Mouse (Mus musculus) fat pad, adult 2 months (tissue): ENCODE measurements around the gene Smurf2.

Experiments used
- DNase-seq: peaks from one replicate; pipeline ENCODE4 v3.0.0-alpha.2; 2011; ENCODE audit warnings: low read depth, low spot score; ENCODE audit errors: extremely low read depth

Gene Smurf2

DNA sequence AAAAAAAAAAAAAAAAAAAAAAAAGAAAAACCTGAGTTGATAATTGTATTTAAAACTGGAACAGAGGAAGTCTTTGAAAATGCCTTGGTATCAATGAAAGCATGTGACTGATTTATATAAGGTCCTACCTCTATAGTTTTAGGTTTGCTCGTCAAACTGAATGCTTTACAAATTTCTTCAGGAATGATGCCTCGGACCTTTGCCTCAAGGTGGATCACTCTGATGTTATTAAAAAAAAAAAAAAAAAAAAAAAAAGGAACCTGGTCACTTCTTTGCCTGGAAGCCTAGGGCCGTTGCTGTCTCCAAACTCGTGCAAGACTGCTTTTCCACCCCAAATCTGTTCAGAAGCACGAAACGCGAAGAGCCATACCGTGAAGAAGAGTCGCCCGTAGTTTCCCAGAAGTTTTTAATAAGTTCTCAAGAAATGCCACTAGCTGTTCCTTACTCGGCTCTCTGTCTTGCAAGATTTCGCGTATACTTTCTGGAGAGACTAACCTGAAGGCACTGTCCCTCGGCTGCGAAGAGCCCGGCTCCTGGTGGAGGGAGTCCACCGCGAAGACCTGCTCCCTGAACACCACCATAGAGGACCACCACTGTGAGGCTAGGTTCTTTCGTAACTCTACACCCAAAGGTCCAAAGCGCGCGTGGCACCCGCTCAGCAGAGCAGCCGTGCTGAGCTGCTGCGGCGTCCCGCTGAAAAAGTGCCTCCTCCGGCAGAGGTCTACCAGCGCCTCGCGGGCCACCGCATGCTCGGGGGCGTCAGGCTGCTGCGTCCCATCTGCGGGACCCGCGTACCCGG lies 141.7 kb downstream of the Smurf2 start:
- DNase-seq = no peak

DNA sequence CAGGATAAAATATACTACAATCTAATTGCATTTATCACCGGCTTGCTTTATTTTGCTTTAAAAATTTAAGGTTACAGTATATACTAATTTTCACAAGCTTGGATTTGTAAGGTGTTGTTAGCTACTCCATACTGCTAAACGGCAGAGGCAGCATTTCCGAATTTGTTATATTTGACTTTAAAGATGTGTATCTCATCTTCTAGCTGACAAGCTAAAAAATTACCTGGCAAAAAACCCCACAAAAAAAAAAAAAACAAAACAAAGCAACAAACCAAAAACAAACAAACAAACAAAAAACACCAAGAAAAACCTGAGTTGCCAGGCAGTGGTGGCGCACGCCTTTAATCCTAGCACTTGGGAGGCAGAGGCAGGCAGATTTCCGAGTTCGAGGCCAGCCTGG lies 142.4 kb downstream of the Smurf2 start:
- no peak for DNase-seq

DNA sequence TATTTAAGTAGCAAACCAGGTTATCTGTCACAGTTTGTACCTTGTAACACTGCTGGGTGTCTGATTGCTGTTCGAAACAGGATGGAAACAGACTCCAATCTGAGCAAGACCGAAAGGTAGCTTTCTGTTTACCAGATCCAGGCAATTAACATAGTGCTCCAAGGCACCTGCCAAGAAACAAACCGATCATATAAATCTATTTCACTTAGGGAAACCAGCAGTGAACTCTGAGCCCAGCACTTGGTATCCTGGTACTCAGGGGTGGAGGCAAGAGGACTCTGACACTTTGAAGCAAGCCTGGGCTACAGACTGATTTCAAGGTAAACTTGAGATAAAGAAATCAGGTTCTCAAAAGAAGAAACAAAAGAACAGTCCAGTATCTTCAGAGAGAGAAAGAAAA lies 143.1 kb downstream of the Smurf2 start:
- no peak for DNase-seq

DNA sequence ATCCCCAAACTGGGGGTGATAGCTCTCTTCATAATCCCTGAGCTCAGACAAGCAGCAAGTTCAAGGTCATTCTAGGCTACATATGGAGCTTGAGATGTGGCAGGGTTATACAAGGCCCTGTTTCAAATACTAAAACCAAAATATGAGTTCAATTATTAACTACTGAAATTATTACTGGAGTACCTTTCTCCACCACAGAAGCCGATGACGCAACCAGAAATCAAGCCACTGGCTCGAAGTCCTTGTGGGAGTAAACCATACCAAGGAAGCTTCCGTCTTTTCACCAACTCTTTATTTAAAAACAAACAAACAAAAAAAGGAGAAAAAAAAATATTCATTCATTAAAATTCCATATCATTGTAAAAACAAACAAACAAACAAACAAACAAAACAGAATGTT lies 143.6 kb downstream of the Smurf2 start:
- no peak for DNase-seq

DNA sequence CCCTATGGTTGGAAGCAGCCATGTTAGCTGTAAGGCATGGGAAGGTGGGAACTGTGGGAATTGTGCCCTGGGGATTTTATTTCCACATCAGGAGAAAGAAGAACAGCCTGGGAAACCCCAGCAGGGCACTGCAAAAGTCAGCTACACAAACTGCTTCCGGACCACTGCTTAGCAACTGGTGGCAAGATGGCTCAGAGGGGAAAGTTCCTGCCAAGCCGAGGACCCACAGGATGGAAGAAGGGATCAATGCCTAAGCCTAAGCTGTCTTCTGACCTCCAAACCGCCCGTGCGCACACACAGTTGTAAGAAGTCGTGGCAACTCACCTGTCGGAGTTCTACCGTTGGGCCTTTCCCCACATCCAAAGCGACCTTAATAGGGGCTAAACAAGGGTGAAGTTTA lies 147.5 kb downstream of the Smurf2 start:
- DNase-seq = no peak

DNA sequence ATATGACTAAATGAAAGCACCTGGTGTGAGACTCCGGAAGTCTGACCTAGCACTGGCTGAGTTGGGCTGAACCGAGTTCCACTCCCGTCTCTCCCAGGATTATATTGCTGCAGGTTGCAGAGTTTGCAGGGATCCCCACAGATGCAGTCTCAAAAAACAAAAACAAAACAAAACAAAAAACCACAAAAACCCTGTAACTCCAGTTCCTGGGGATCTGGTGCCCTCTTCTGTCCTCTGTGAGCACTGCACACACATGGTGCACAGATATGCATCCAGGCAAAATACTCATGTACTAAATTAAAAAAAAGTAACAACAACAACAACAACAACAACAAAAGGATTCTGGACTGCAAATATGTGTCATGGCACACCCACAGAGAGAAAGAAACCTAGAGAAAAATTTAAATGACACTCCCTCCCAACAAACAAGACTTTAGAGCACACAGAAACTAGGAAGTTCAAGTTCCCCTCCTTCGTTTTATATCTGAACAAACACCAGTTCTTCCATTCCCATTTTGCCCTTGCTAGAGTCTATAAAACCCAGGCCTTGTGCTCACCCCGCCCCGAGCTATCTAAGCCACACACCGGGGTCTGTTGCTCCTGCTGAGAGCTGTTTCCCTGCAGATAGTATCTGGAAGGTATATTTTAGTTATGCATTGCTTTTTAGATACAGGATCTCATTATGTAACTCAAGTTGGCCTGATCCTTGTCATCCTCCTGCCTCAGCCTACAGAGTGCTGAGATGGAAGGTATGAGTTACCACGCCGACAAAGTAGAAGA lies 150.1 kb downstream of the Smurf2 start:
- no peak for DNase-seq
